Mouse (Mus musculus) left cerebral cortex, adult 2 months (tissue): ENCODE measurements around the gene Eif4a2. TPM values are rescaled to one million over a fixed set of nuclear protein-coding genes. Genes with fewer than 3 reads are reported as not detected.

Source experiments
- DNase-seq, 2 experiments: peaks; one replicate each; pipeline ENCODE4 v3.0.0; 2021 to 2022; ENCODE audit warnings: low spot score in 2 of 2, mixed read lengths in 1 of 2; ENCODE audit errors: extremely low spot score in 1 of 2
- H3K27ac ChIP-seq: fragments of 200-600 bp; 2 replicates; pipeline ENCODE4 v1.8.1; 2022
- H3K4me3 ChIP-seq: fragments of 200-600 bp; 2 replicates; pipeline ENCODE4 v1.8.1; 2022
- CTCF ChIP-seq: fragments of 200-600 bp; IDR thresholded peaks from 2 replicates; pipeline ENCODE4 v1.8.1; 2022; ENCODE audit warnings: antibody characterized with exemption, mild to moderate bottlenecking, moderate library complexity
- intact Hi-C: fragments of 180-260 bp; cut with DNase I; formaldehyde crosslinking; loops from one replicate; pipeline ENCODE4 v1.15.1; 2025
- microRNA-seq, 2 experiments: library from miRNA; unstranded; fragments of <30 nt; microRNA quantifications; one replicate each; pipeline ENCODE4 v1.2.0; 2021
- total RNA-seq, 2 experiments: library from RNA; stranded (reverse); gene quantifications; 2 replicates each; pipeline ENCODE4 v1.2.3; 2021

The Eif4a2 gene
- total RNA-seq, 2 experiments from 2014 or later, result 838 to 905 TPM

- DNase-seq, result no peak
- no peak for TF ChIP-seq CTCF
- intact Hi-C loops, result no loop called here
- H3K27ac ChIP-seq, result no peak overlapping the region
- H3K4me3 ChIP-seq, result no peak overlapping the region
These were observed 51.0 kb downstream of the Eif4a2 start for GRCm38 (mm10) chr16:23158292-23158691.

GRCm38 (mm10) chr16:23158957-23159356 is 51.7 kb downstream of the Eif4a2 start:
- intact Hi-C loops, result no loop called here
- DNase-seq, result no peak
- Histone ChIP-seq H3K4me3 (no peak overlapping the region), H3K27ac (no peak overlapping the region)
- TF ChIP-seq CTCF, result no peak

GRCm38 (mm10) chr16:23159749-23160148 is 52.5 kb downstream of the Eif4a2 start:
- DNase-seq, result no peak
- H3K27ac ChIP-seq, result no peak overlapping the region
- H3K4me3 ChIP-seq, result no peak overlapping the region
- TF ChIP-seq CTCF, result no peak
- intact Hi-C loops, result no loop called here

GRCm38 (mm10) chr16:23162116-23162515 is 54.9 kb downstream of the Eif4a2 start:
- intact Hi-C loops, result no loop called here
- no peak for TF ChIP-seq CTCF
- H3K27ac ChIP-seq, result no peak overlapping the region
- DNase-seq, result no peak
- no peak overlapping the region for H3K4me3 ChIP-seq

Small RNA genes within 50 kb of the gene (microRNA-seq; reads per million reads assigned to microRNA genes)
- 0.24 to 0.72 reads per million in 2 experiments for gene Gm49346

Other genes starting within 250 kb of the Eif4a2 start
- 10 to 100 TPM; 11.9 to 14.6 TPM for gene Tbccd1, start 249.8 kb upstream of the Eif4a2 start, total RNA-seq
- gene Dnajb11, start 249.6 kb upstream of the Eif4a2 start, total RNA-seq, result 10 to 100 TPM; 61.2 to 67.2 TPM
- not detected for gene Ahsg, start 216.2 kb upstream of the Eif4a2 start, total RNA-seq
- not detected for gene Fetub, start 189.1 kb upstream of the Eif4a2 start, total RNA-seq
- gene Hrg, start 156.4 kb upstream of the Eif4a2 start, total RNA-seq, result not detected
- not detected for gene Kng2, start 78.0 kb upstream of the Eif4a2 start, total RNA-seq
- gene Kng1, start 49.6 kb upstream of the Eif4a2 start, total RNA-seq, result not detected
- gene Rfc4, start 20.3 kb downstream of the Eif4a2 start, total RNA-seq, result 1 to 10 TPM; 4.1 to 6.6 TPM
- not detected for gene Adipoq, start 39.1 kb downstream of the Eif4a2 start, total RNA-seq
- 10 to 100 TPM; 16.5 to 18.7 TPM for gene St6gal1, start 117.3 kb downstream of the Eif4a2 start, total RNA-seq